In genomic region chr14:121446951-121447350, GRCm38 (mm10) we compare ENCODE assay signal across 8 mouse cellular contexts. TPM values are rescaled to one million over a fixed set of nuclear protein-coding genes. Genes with fewer than 3 reads are reported as not detected.
DNase-seq lines count a peak whose midpoint lies in the region; ATAC-seq lines count a peak whose summit lies in the region.

No protein-coding gene starts in this region.

- no peak for DNase-seq in kidney, postnatal 36 days
- peak; percentile 60 for DNase-seq in brain, adult 2 months (ENCODE audit: low read depth, low spot score)
- DNase-seq in forebrain, embryonic 10.5 days (ENCODE audit: extremely low spot score, low spot score), result peak; percentile 63
- peak; percentile 63 for DNase-seq in liver, embryonic 11.5 days (ENCODE audit: low spot score)
- DNase-seq in adrenal gland, postnatal 25 days, result no peak
- DNase-seq in adipocyte (ENCODE audit: low spot score), result no peak
- no peak for DNase-seq in adrenal gland, adult 2 months

- no peak overlapping the region for H3K27ac ChIP-seq in kidney, embryonic 15.5 days
- H3K27ac ChIP-seq in forebrain, embryonic 10.5 days, result peak overlapping the region; percentile 30; the same call in 1 of the 2 replicates
- H3K27ac ChIP-seq in liver, embryonic 11.5 days (ENCODE audit: low read depth, low read length), result peak overlapping the region; percentile 83

- no peaks in the 10 kb centered on the region for H3K36me3 ChIP-seq in kidney, embryonic 15.5 days
- no peaks in the 10 kb centered on the region for H3K36me3 ChIP-seq in forebrain, embryonic 10.5 days (replicated peaks)
- H3K36me3 ChIP-seq in liver, embryonic 11.5 days (ENCODE audit: control insufficient read depth, insufficient read depth, low read length), result no peaks in the 10 kb centered on the region

- peaks cover 3% of the 10 kb centered on the region; the same call in 1 of the 2 replicates for H3K27me3 ChIP-seq in kidney, embryonic 15.5 days
- H3K27me3 ChIP-seq in forebrain, embryonic 10.5 days (ENCODE audit: poor library complexity, severe bottlenecking), result peaks cover 7% of the 10 kb centered on the region; the same call in 1 of the 2 replicates
- no peaks in the 10 kb centered on the region for H3K27me3 ChIP-seq in liver, embryonic 11.5 days (replicated peaks; ENCODE audit: control insufficient read depth, insufficient read depth, low read length)

- peak overlapping the region; percentile 13; the same call in 1 of the 2 replicates for H3K4me2 ChIP-seq in kidney, embryonic 15.5 days
- H3K4me2 ChIP-seq in liver, embryonic 11.5 days, result peak overlapping the region; percentile 68

- no peak overlapping the region for H3K9ac ChIP-seq in kidney, embryonic 15.5 days
- H3K9ac ChIP-seq in liver, embryonic 11.5 days (ENCODE audit: low read depth, low read length), result 0 out of 2 replicates have a peak overlapping the region, but pooled peaks have one; percentile 30

- WGBS in kidney, embryonic 15.5 days, result 17% methylated on average over 9 of the region's 9 CpGs
- WGBS in forebrain, embryonic 10.5 days, result 15% methylated on average over 9 of the region's 9 CpGs
- 6% methylated on average over 9 of the region's 9 CpGs for WGBS in liver, embryonic 11.5 days

- H3K9me3 ChIP-seq in kidney, embryonic 15.5 days (replicated peaks), result no peaks in the 10 kb centered on the region
- no peaks in the 10 kb centered on the region for H3K9me3 ChIP-seq in forebrain, embryonic 10.5 days
- no peaks in the 10 kb centered on the region for H3K9me3 ChIP-seq in liver, embryonic 11.5 days (ENCODE audit: control insufficient read depth, low read length)

- no peak overlapping the region for H3K4me3 ChIP-seq in kidney, embryonic 15.5 days (replicated peaks)
- peak overlapping the region; percentile 41 for H3K4me3 ChIP-seq in forebrain, embryonic 10.5 days
- H3K4me3 ChIP-seq in liver, embryonic 11.5 days (ENCODE audit: low read depth, low read length), result peak overlapping the region; percentile 34; the same call in 1 of the 2 replicates

- peaks cover 8% of the 10 kb centered on the region for H3K4me1 ChIP-seq in kidney, embryonic 15.5 days
- peaks cover 21% of the 10 kb centered on the region for H3K4me1 ChIP-seq in forebrain, embryonic 10.5 days
- H3K4me1 ChIP-seq in liver, embryonic 11.5 days (replicated peaks; ENCODE audit: control insufficient read depth, insufficient read depth, low read length), result peaks cover 19% of the 10 kb centered on the region

- peak; percentile 71; the same call in 1 of the 2 replicates for ATAC-seq in kidney, embryonic 15.5 days (replicated peaks; ENCODE audit: low FRiP score)
- ATAC-seq in liver, embryonic 11.5 days (replicated peaks; ENCODE audit: low FRiP score), result peak; percentile 93

RNA-seq across cellular contexts. Expression of gene Slc15a1, which starts 58.1 kb away (rescaled TPM):
- polyA plus RNA-seq in kidney, embryonic 15.5 days (2015; fragmentation: Nextera tagmentation; extraction: Ambion mirVana), result 0.35 and 0.48 TPM in 2 replicates
- not detected in 2 replicates for polyA plus RNA-seq in forebrain, embryonic 10.5 days (2016; fragmentation: Nextera tagmentation; extraction: Ambion mirVana)
- polyA plus RNA-seq in liver, embryonic 11.5 days (2014; fragmentation: Nextera tagmentation; extraction: Ambion mirVana), result 0.10 TPM in 1 of 2 replicates, not detected in the other
- not detected in 2 replicates for total RNA-seq in adrenal gland, postnatal 25 days (2021)
- total RNA-seq in adrenal gland, adult 2 months (2021), result under 1 TPM; 0.09 to 0.10 TPM
- polyA plus RNA-seq in adrenal gland, adult 2 months (2012; rRNA removed), result 0.06 and 0.09 TPM in 2 replicates

Comparison
In these comparisons a context has a peak if more than half of its experiments do, and no peak if none do; other contexts are left out.
1. DNase-seq: peak in brain, adult 2 months (single experiment), forebrain, embryonic 10.5 days (single experiment) and liver, embryonic 11.5 days (single experiment); none in kidney, postnatal 36 days (0 of 2), adrenal gland, postnatal 25 days (single experiment), adipocyte (single experiment) and adrenal gland, adult 2 months (single experiment).